Comparison of ENCODE assay signal across 31 mouse cellular contexts in genomic region chr16:27287410-27287809, GRCm38 (mm10). TPM values are rescaled to one million over a fixed set of nuclear protein-coding genes. Genes with fewer than 3 reads are reported as not detected.
"Had no signal": no experiment of that assay in that cellular context is flagged by ENCODE, and none has a peak within 500 bp of the region (broad histone marks: within the 10 kb centered on the region; RNA-seq: fewer than 3 reads in every experiment).

No protein-coding gene starts in this region.

- H3K27me3 ChIP-seq: embryonic facial prominence, embryonic 12.5 days; embryonic facial prominence, embryonic 13.5 days; embryonic facial prominence, embryonic 15.5 days; forebrain, embryonic 12.5 days; forebrain, embryonic 13.5 days; forebrain, embryonic 15.5 days had no signal

- DNase-seq: cerebellum, adult 9-10 months; cerebellum, adult 9-11 months; cerebellum, postnatal 10 days; cerebellum, postnatal 14 days; cerebellum, postnatal 25 days; cerebellum, postnatal 36 days; embryo, embryonic 11 days; forebrain, postnatal 0 days; gastrocnemius, adult 2 months; gastrocnemius, postnatal 10 days; gastrocnemius, postnatal 14 days; gastrocnemius, postnatal 25 days; gastrocnemius, postnatal 36 days; heart, adult 18-20 months; heart, adult 2 months had no signal

- H3K4me2 ChIP-seq: embryonic facial prominence, embryonic 12.5 days; embryonic facial prominence, embryonic 13.5 days; embryonic facial prominence, embryonic 15.5 days; forebrain, embryonic 12.5 days; forebrain, embryonic 13.5 days; forebrain, embryonic 15.5 days had no signal

- H3K4me3 ChIP-seq: embryonic facial prominence, embryonic 10.5 days; embryonic facial prominence, embryonic 12.5 days; embryonic facial prominence, embryonic 13.5 days; embryonic facial prominence, embryonic 15.5 days; erythroblast, embryonic 14.5 days; forebrain, embryonic 10.5 days; forebrain, embryonic 12.5 days; forebrain, embryonic 13.5 days; forebrain, embryonic 15.5 days; gastrocnemius, adult 2 months; heart, adult 2 months had no signal

- H3K4me1 ChIP-seq: embryonic facial prominence, embryonic 10.5 days; embryonic facial prominence, embryonic 12.5 days; embryonic facial prominence, embryonic 13.5 days; embryonic facial prominence, embryonic 15.5 days; forebrain, embryonic 10.5 days; forebrain, embryonic 12.5 days; forebrain, embryonic 13.5 days; forebrain, embryonic 15.5 days had no signal

- H3K36me3 ChIP-seq: embryonic facial prominence, embryonic 10.5 days; embryonic facial prominence, embryonic 12.5 days; embryonic facial prominence, embryonic 13.5 days; embryonic facial prominence, embryonic 15.5 days; forebrain, embryonic 10.5 days; forebrain, embryonic 12.5 days; forebrain, embryonic 15.5 days had no signal

- H3K9me3 ChIP-seq: embryonic facial prominence, embryonic 10.5 days; embryonic facial prominence, embryonic 12.5 days; embryonic facial prominence, embryonic 13.5 days; embryonic facial prominence, embryonic 15.5 days; forebrain, embryonic 10.5 days; forebrain, embryonic 12.5 days; forebrain, embryonic 13.5 days; forebrain, embryonic 15.5 days had no signal

- H3K27ac ChIP-seq: embryonic facial prominence, embryonic 10.5 days; embryonic facial prominence, embryonic 12.5 days; embryonic facial prominence, embryonic 13.5 days; embryonic facial prominence, embryonic 15.5 days; forebrain, embryonic 10.5 days; forebrain, embryonic 12.5 days; forebrain, embryonic 13.5 days; forebrain, embryonic 15.5 days; gastrocnemius, adult 2 months; heart, adult 2 months had no signal

- H3K9ac ChIP-seq: embryonic facial prominence, embryonic 12.5 days; embryonic facial prominence, embryonic 13.5 days; embryonic facial prominence, embryonic 15.5 days; forebrain, embryonic 12.5 days; forebrain, embryonic 13.5 days; forebrain, embryonic 15.5 days; forebrain, postnatal 0 days had no signal

RNA-seq across cellular contexts. Expression of gene Ostn, which starts 19.9 kb away (rescaled TPM):
- total RNA-seq: common myeloid progenitor, adult 5-6 weeks; forebrain, postnatal 0 days; granulocyte monocyte progenitor cell, adult 5-6 weeks; heart, adult 18-20 months; heart, adult 2 months had no signal
- polyA plus RNA-seq: embryonic facial prominence, embryonic 10.5 days; embryonic facial prominence, embryonic 11.5 days; erythroblast, embryonic 14.5 days; forebrain, embryonic 10.5 days; forebrain, embryonic 11.5 days; forebrain, embryonic 12.5 days; forebrain, embryonic 13.5 days; forebrain, embryonic 14.5 days; forebrain, embryonic 15.5 days; forebrain, embryonic 16.5 days; forebrain, postnatal 0 days; gonadal fat pad, adult 2 months had no signal
